Mouse (Mus musculus) B cell, adult 2 months (primary cell): ENCODE measurements around the gene Rnh1.

ENCODE experiments used
- DNase-seq, 2 experiments: peaks; one replicate each; pipeline ENCODE4 v3.0.0; 2022

Gene Rnh1

GRCm38 (mm10) chr7:141172116-141173006 lies at the start of gene Rnh1:
Gene Rnh1 (minus strand): TSS chr7:141172857.
- DNase-seq: peak; percentile 87 to 88

GRCm38 (mm10) chr7:141222126-141222467 lies 49.4 kb upstream of the Rnh1 start:
- DNase-seq: no peak

- peak; percentile 90 to 92 for DNase-seq
Measured at GRCm38 (mm10) chr7:141221249-141222125, 48.8 kb upstream of the Rnh1 start.

GRCm38 (mm10) chr7:141220377-141220776 lies 47.7 kb upstream of the Rnh1 start:
- no peak for DNase-seq

GRCm38 (mm10) chr7:141219558-141220099 lies 47.0 kb upstream of the Rnh1 start:
- DNase-seq: no peak

GRCm38 (mm10) chr7:141218557-141219133 lies 46.0 kb upstream of the Rnh1 start:
- no peak for DNase-seq

- no peak for DNase-seq
Measured at GRCm38 (mm10) chr7:141218141-141218540, 45.5 kb upstream of the Rnh1 start.

- DNase-seq: no peak
Measured at GRCm38 (mm10) chr7:141217343-141218013, 44.8 kb upstream of the Rnh1 start.

GRCm38 (mm10) chr7:141216894-141217293 lies 44.2 kb upstream of the Rnh1 start:
- no peak for DNase-seq

- DNase-seq: peak; percentile 61
Measured at GRCm38 (mm10) chr7:141215880-141216733, 43.5 kb upstream of the Rnh1 start.

GRCm38 (mm10) chr7:141215101-141215879 lies 42.6 kb upstream of the Rnh1 start, which contains the start of gene Rassf7:
Gene Rassf7 (plus strand): TSS chr7:141215860.
- peak; percentile 98 to 99 for DNase-seq

- no peak for DNase-seq
Measured at GRCm38 (mm10) chr7:141214310-141214709, 41.7 kb upstream of the Rnh1 start.

GRCm38 (mm10) chr7:141213605-141214235 lies 41.1 kb upstream of the Rnh1 start, which contains the start of gene Lmntd2:
Gene Lmntd2 (minus strand): TSS chr7:141214080.
- no peak for DNase-seq

- no peak for DNase-seq
Measured at GRCm38 (mm10) chr7:141213133-141213532, 40.5 kb upstream of the Rnh1 start.

GRCm38 (mm10) chr7:141210606-141211131 lies 38.0 kb upstream of the Rnh1 start:
- no peak for DNase-seq

GRCm38 (mm10) chr7:141210137-141210536 lies 37.5 kb upstream of the Rnh1 start:
- no peak for DNase-seq

- no peak for DNase-seq
Measured at GRCm38 (mm10) chr7:141209526-141209925, 36.9 kb upstream of the Rnh1 start.

- no peak for DNase-seq
Measured at GRCm38 (mm10) chr7:141206182-141206937, 33.7 kb upstream of the Rnh1 start.

- DNase-seq: no peak
Measured at GRCm38 (mm10) chr7:141205504-141205903, 32.8 kb upstream of the Rnh1 start.
